Mouse (Mus musculus) limb, embryonic 15.5 days (tissue): ENCODE results near the gene Nanos3. TPM values are rescaled to one million over a fixed set of nuclear protein-coding genes. Genes with fewer than 3 reads are reported as not detected.

Source experiments
- ATAC-seq: fragments of 200-750 bp; cut with Nextera tagmentation; 2 replicates; pipeline ENCODE4 v1.8.0; 2017; ENCODE audit warnings: low read depth, moderate TSS enrichment; ENCODE audit not compliant: insufficient number of reproducible peaks, low FRiP score, low TSS enrichment
- H3K27ac ChIP-seq: fragments of 300-500 bp; sonication (generic); 2 replicates; pipeline ENCODE4 v1.5.1; 2015; ENCODE audit warnings: moderate library complexity, mild to moderate bottlenecking, inconsistent platforms
- H3K27me3 ChIP-seq: fragments of 300-500 bp; sonication (generic); 2 replicates; pipeline ENCODE4 v1.6.1; 2015; ENCODE audit warnings: inconsistent platforms
- H3K36me3 ChIP-seq: fragments of 300-500 bp; sonication (generic); 2 replicates; pipeline ENCODE4 v1.6.1; 2015; ENCODE audit warnings: inconsistent platforms
- H3K4me1 ChIP-seq: fragments of 300-500 bp; sonication (generic); 2 replicates; pipeline ENCODE4 v1.6.1; 2015; ENCODE audit warnings: inconsistent platforms
- H3K4me2 ChIP-seq: fragments of 300-500 bp; sonication (generic); 2 replicates; pipeline ENCODE4 v1.6.1; 2015; ENCODE audit warnings: mild to moderate bottlenecking, inconsistent platforms
- H3K4me3 ChIP-seq: fragments of 300-500 bp; sonication (generic); 2 replicates; pipeline ENCODE4 v1.5.1; 2015; ENCODE audit warnings: mild to moderate bottlenecking, inconsistent platforms
- H3K9ac ChIP-seq: fragments of 300-500 bp; sonication (generic); 2 replicates; pipeline ENCODE4 v1.6.1; 2015; ENCODE audit warnings: inconsistent platforms
- H3K9me3 ChIP-seq: fragments of 300-500 bp; sonication (generic); 2 replicates; pipeline ENCODE4 v1.6.1; 2016; ENCODE audit warnings: inconsistent platforms
- whole genome bisulfite sequencing: fragments of 180-500 bp; shearing (Covaris S2); methylation state at CpG from one replicate; pipeline ENCODE4 v1.1.7; 2015; 5-methylcytosine and 5-hydroxymethylcytosine counted together
- polyA plus RNA-seq: library from polyadenylated mRNA; unstranded; fragments of >200 nt; fragmentation: Nextera tagmentation; extraction: Ambion mirVana; gene quantifications from 2 replicates; pipeline ENCODE4 v1.2.1, GENCODE M21; 2015

The Nanos3 gene
- polyA plus RNA-seq, 1 experiment from 2014 or later = 3.0 TPM

- no peaks in the 10 kb centered on the region for H3K27me3 ChIP-seq
- no peaks in the 10 kb centered on the region for H3K9me3 ChIP-seq
- no peak overlapping the region for H3K27ac ChIP-seq
- no peak overlapping the region for H3K4me2 ChIP-seq
- H3K4me1 ChIP-seq = peaks cover 50% of the 10 kb centered on the region
- no peaks in the 10 kb centered on the region for H3K36me3 ChIP-seq
- ATAC-seq = no peak
- H3K9ac ChIP-seq = no peak overlapping the region
- 82% methylated on average over 10 of the region's 10 CpGs for WGBS
- no peak overlapping the region for H3K4me3 ChIP-seq
Measured at GRCm38 (mm10) chr8:84188671-84189070, 3.7 kb upstream of the Nanos3 start.

GRCm38 (mm10) chr8:84187065-84187755, 2.2 kb upstream of the Nanos3 start:
- WGBS = 5% methylated on average over 21 of the region's 21 CpGs
- ATAC-seq = no peak

GRCm38 (mm10) chr8:84186547-84186946, 1.5 kb upstream of the Nanos3 start:
- no peaks in the 10 kb centered on the region for H3K27me3 ChIP-seq
- peak overlapping the region; percentile 69 for H3K27ac ChIP-seq
- 1% methylated on average over 12 of the region's 12 CpGs for WGBS
- peaks cover 42% of the 10 kb centered on the region for H3K4me1 ChIP-seq
- H3K4me3 ChIP-seq = peak overlapping the region; percentile 42
- H3K36me3 ChIP-seq = no peaks in the 10 kb centered on the region
- H3K9ac ChIP-seq = peak overlapping the region; percentile 26
- peak overlapping the region; percentile 81 for H3K4me2 ChIP-seq
- ATAC-seq = 0 out of 2 replicates have a peak, but pooled peaks have one; percentile 20
- no peaks in the 10 kb centered on the region for H3K9me3 ChIP-seq

More at GRCm38 (mm10) chr8:84187065-84187755, 2.2 kb upstream of the Nanos3 start:
- H3K4me2 ChIP-seq = peak overlapping the region; percentile 81
- H3K9ac ChIP-seq = peak overlapping the region; percentile 26
- peak overlapping the region; percentile 42 for H3K4me3 ChIP-seq
- peak overlapping the region; percentile 69 for H3K27ac ChIP-seq
- no peaks in the 10 kb centered on the region for H3K9me3 ChIP-seq
- peaks cover 47% of the 10 kb centered on the region for H3K4me1 ChIP-seq
- H3K27me3 ChIP-seq = no peaks in the 10 kb centered on the region
- no peaks in the 10 kb centered on the region for H3K36me3 ChIP-seq

- Histone ChIP-seq H3K4me1 (peaks cover 56% of the 10 kb centered on the region), H3K27ac (peak overlapping the region; percentile 90), H3K36me3 (no peaks in the 10 kb centered on the region), H3K4me3 (peak overlapping the region; percentile 65), H3K4me2 (peak overlapping the region; percentile 75), H3K9me3 (no peaks in the 10 kb centered on the region), H3K27me3 (no peaks in the 10 kb centered on the region), H3K9ac (peak overlapping the region; percentile 93)
- no peak for ATAC-seq
- 12% methylated on average over 21 of the region's 21 CpGs for WGBS
Measured at GRCm38 (mm10) chr8:84184085-84185043, 653 bp downstream of the Nanos3 start.

- Histone ChIP-seq H3K27me3 (no peaks in the 10 kb centered on the region), H3K9me3 (no peaks in the 10 kb centered on the region), H3K4me1 (peaks cover 62% of the 10 kb centered on the region), H3K9ac (peak overlapping the region; percentile 93), H3K27ac (peak overlapping the region; percentile 90), H3K36me3 (no peaks in the 10 kb centered on the region), H3K4me2 (peak overlapping the region; percentile 75), H3K4me3 (peak overlapping the region; percentile 65)
- ATAC-seq = no peak
- WGBS = 2% methylated on average over 73 of the region's 87 CpGs
Measured at GRCm38 (mm10) chr8:84183261-84184084, 1.5 kb downstream of the Nanos3 start.

GRCm38 (mm10) chr8:84182833-84183232, 2.2 kb downstream of the Nanos3 start:
- Histone ChIP-seq H3K4me3 (peak overlapping the region; percentile 65), H3K4me1 (peaks cover 63% of the 10 kb centered on the region), H3K27ac (peak overlapping the region; percentile 90), H3K9ac (no peak overlapping the region; the same call in 1 of the 2 replicates), H3K36me3 (no peaks in the 10 kb centered on the region), H3K27me3 (no peaks in the 10 kb centered on the region), H3K9me3 (no peaks in the 10 kb centered on the region), H3K4me2 (peak overlapping the region; percentile 75)
- ATAC-seq = no peak
- WGBS = 30% methylated on average over 4 of the region's 4 CpGs

GRCm38 (mm10) chr8:84180530-84181190, 4.4 kb downstream of the Nanos3 start:
- Histone ChIP-seq H3K27ac (0 out of 2 replicates have a peak overlapping the region, but pooled peaks have one; percentile 40), H3K4me1 (peaks cover 61% of the 10 kb centered on the region), H3K4me2 (peak overlapping the region; percentile 46), H3K9me3 (no peaks in the 10 kb centered on the region), H3K27me3 (no peaks in the 10 kb centered on the region), H3K4me3 (peak overlapping the region; percentile 20), H3K36me3 (0 out of 2 replicates have a peak, but pooled peaks cover 4% of the 10 kb centered on the region), H3K9ac (peak overlapping the region; percentile 4; the same call in 1 of the 2 replicates)
- 2% methylated on average over 16 of the region's 16 CpGs for WGBS
- ATAC-seq = peak; percentile 42

- peak overlapping the region; percentile 46 for H3K4me2 ChIP-seq
- ATAC-seq = no peak
- peak overlapping the region; percentile 4; the same call in 1 of the 2 replicates for H3K9ac ChIP-seq
- H3K4me3 ChIP-seq = peak overlapping the region; percentile 20; the same call in 1 of the 2 replicates
- H3K9me3 ChIP-seq = no peaks in the 10 kb centered on the region
- H3K36me3 ChIP-seq = peaks cover 9% of the 10 kb centered on the region; the same call in 1 of the 2 replicates
- H3K4me1 ChIP-seq = peaks cover 60% of the 10 kb centered on the region
- whole genome bisulfite sequencing = 17% methylated on average over 4 of the region's 4 CpGs
- H3K27me3 ChIP-seq = no peaks in the 10 kb centered on the region
- peak overlapping the region; percentile 1; the same call in 1 of the 2 replicates for H3K27ac ChIP-seq
Measured at GRCm38 (mm10) chr8:84179946-84180345, 5.1 kb downstream of the Nanos3 start.

GRCm38 (mm10) chr8:84178592-84178991, 6.4 kb downstream of the Nanos3 start:
- Histone ChIP-seq H3K4me2 (no peak overlapping the region), H3K4me1 (peaks cover 48% of the 10 kb centered on the region), H3K36me3 (peaks cover 17% of the 10 kb centered on the region), H3K27ac (no peak overlapping the region), H3K4me3 (no peak overlapping the region), H3K9me3 (no peaks in the 10 kb centered on the region), H3K27me3 (no peaks in the 10 kb centered on the region), H3K9ac (no peak overlapping the region)
- WGBS = 73% methylated on average over 8 of the region's 8 CpGs
- no peak for ATAC-seq

GRCm38 (mm10) chr8:84177405-84177804, 7.6 kb downstream of the Nanos3 start:
- Histone ChIP-seq H3K4me3 (no peak overlapping the region), H3K27ac (no peak overlapping the region), H3K9ac (no peak overlapping the region), H3K4me2 (no peak overlapping the region), H3K27me3 (no peaks in the 10 kb centered on the region), H3K9me3 (no peaks in the 10 kb centered on the region), H3K36me3 (peaks cover 29% of the 10 kb centered on the region), H3K4me1 (peaks cover 40% of the 10 kb centered on the region)
- no peak for ATAC-seq
- WGBS = 87% methylated on average over 3 of the region's 3 CpGs
